Mouse (Mus musculus) intestine, postnatal 0 days (tissue): Measurements from ENCODE around the gene Thbs2. TPM values are rescaled to one million over a fixed set of nuclear protein-coding genes. Genes with fewer than 3 reads are reported as not detected.

Source experiments
- ATAC-seq: fragments of 200-750 bp; cut with Nextera tagmentation; 2 replicates; pipeline ENCODE4 v1.8.0; 2017; ENCODE audit warnings: mild to moderate bottlenecking, moderate TSS enrichment, moderate library complexity
- H3K27ac ChIP-seq: fragments of 300-500 bp; sonication (generic); 2 replicates; pipeline ENCODE4 v1.5.1; 2014; ENCODE audit warnings: mild to moderate bottlenecking, low read depth, low read length, moderate library complexity
- H3K27me3 ChIP-seq: fragments of 300-500 bp; sonication (generic); replicated peaks from 2 replicates; pipeline ENCODE4 v1.6.1; 2014; ENCODE audit warnings: low read length, mixed read lengths; ENCODE audit not compliant: control insufficient read depth, insufficient read depth
- H3K36me3 ChIP-seq: fragments of 300-500 bp; sonication (generic); 2 replicates; pipeline ENCODE4 v1.6.1; 2014; ENCODE audit warnings: mild to moderate bottlenecking, moderate library complexity; ENCODE audit not compliant: control insufficient read depth, insufficient read depth
- H3K4me1 ChIP-seq: fragments of 300-500 bp; sonication (generic); replicated peaks from 2 replicates; pipeline ENCODE4 v1.6.1; 2014; ENCODE audit warnings: antibody characterized with exemption, low read length, mixed read lengths; ENCODE audit not compliant: control insufficient read depth, insufficient read depth
- H3K4me2 ChIP-seq: fragments of 300-500 bp; sonication (generic); replicated peaks from 2 replicates; pipeline ENCODE4 v1.6.1; 2014; ENCODE audit warnings: low read depth, mild to moderate bottlenecking, moderate library complexity
- H3K4me3 ChIP-seq: fragments of 300-500 bp; sonication (generic); 2 replicates; pipeline ENCODE4 v1.5.1; 2014; ENCODE audit warnings: low read depth, low read length
- H3K9ac ChIP-seq: fragments of 300-500 bp; sonication (generic); 2 replicates; pipeline ENCODE4 v1.6.1; 2014; ENCODE audit warnings: mild to moderate bottlenecking, low read depth, low read length
- H3K9me3 ChIP-seq: fragments of 300-500 bp; sonication (generic); 2 replicates; pipeline ENCODE4 v1.6.1; 2016; ENCODE audit warnings: mixed run types; ENCODE audit not compliant: control insufficient read depth
- CTCF ChIP-seq: sonication (generic); IDR thresholded peaks from 2 replicates; pipeline ENCODE4 v1.5.1; 2016; ENCODE audit warnings: low read depth, mild to moderate bottlenecking, control low read depth, antibody characterized with exemption, moderate library complexity
- WGBS: fragments of 180-500 bp; shearing (Covaris S2); extraction: QIAGEN DNeasy Blood & Tissue Kit; methylation state at CpG from one replicate; pipeline ENCODE4 v1.1.7; 2014; 5-methylcytosine and 5-hydroxymethylcytosine counted together
- polyA plus RNA-seq: library from polyadenylated mRNA; unstranded; fragments of >200 nt; fragmentation: Nextera tagmentation; extraction: Ambion mirVana; gene quantifications from 2 replicates; pipeline ENCODE4 v1.2.1, GENCODE M21; 2015

Gene Thbs2
- polyA plus RNA-seq, 1 experiment from 2014 or later, result 20.5 TPM

- no peaks in the 10 kb centered on the region for H3K9me3 ChIP-seq
- H3K4me2 ChIP-seq, result no peak overlapping the region
- ATAC-seq, result no peak
- H3K36me3 ChIP-seq, result no peaks in the 10 kb centered on the region
- H3K9ac ChIP-seq, result no peak overlapping the region
- no peaks in the 10 kb centered on the region for H3K27me3 ChIP-seq
- TF ChIP-seq CTCF, result no peak
- no peak overlapping the region for H3K4me3 ChIP-seq
- no peak overlapping the region for H3K27ac ChIP-seq
- WGBS, result 15% methylated on average over 2 of the region's 2 CpGs
- H3K4me1 ChIP-seq, result no peaks in the 10 kb centered on the region
Observed at GRCm38 (mm10) chr17:14724786-14725185, 30.8 kb upstream of the Thbs2 start.

- ATAC-seq, result no peak
- no peak overlapping the region for H3K27ac ChIP-seq
- no peak for TF ChIP-seq CTCF
- no peak overlapping the region for H3K4me2 ChIP-seq
- H3K4me1 ChIP-seq, result no peaks in the 10 kb centered on the region
- no peaks in the 10 kb centered on the region for H3K27me3 ChIP-seq
- H3K4me3 ChIP-seq, result no peak overlapping the region
- WGBS, result 52% methylated on average over 4 of the region's 4 CpGs
- H3K36me3 ChIP-seq, result no peaks in the 10 kb centered on the region
- H3K9me3 ChIP-seq, result no peaks in the 10 kb centered on the region
- no peak overlapping the region for H3K9ac ChIP-seq
Observed at GRCm38 (mm10) chr17:14721325-14721724, 27.3 kb upstream of the Thbs2 start.

GRCm38 (mm10) chr17:14720912-14721311, 26.9 kb upstream of the Thbs2 start:
- H3K27ac ChIP-seq, result no peak overlapping the region
- no peaks in the 10 kb centered on the region for H3K9me3 ChIP-seq
- WGBS, result 73% methylated on average over 4 of the region's 4 CpGs
- H3K4me1 ChIP-seq, result no peaks in the 10 kb centered on the region
- no peak for ATAC-seq
- no peak overlapping the region for H3K9ac ChIP-seq
- no peaks in the 10 kb centered on the region for H3K27me3 ChIP-seq
- no peak overlapping the region for H3K4me2 ChIP-seq
- no peak for TF ChIP-seq CTCF
- no peaks in the 10 kb centered on the region for H3K36me3 ChIP-seq
- H3K4me3 ChIP-seq, result no peak overlapping the region

- no peak for ATAC-seq
- Histone ChIP-seq H3K27me3 (no peaks in the 10 kb centered on the region), H3K27ac (no peak overlapping the region), H3K4me1 (no peaks in the 10 kb centered on the region), H3K4me2 (no peak overlapping the region), H3K9ac (no peak overlapping the region), H3K36me3 (no peaks in the 10 kb centered on the region), H3K4me3 (no peak overlapping the region), H3K9me3 (no peaks in the 10 kb centered on the region)
- WGBS, result 67% methylated on average over 7 of the region's 7 CpGs
- no peak for TF ChIP-seq CTCF
Observed at GRCm38 (mm10) chr17:14720227-14720626, 26.2 kb upstream of the Thbs2 start.

- Histone ChIP-seq H3K27ac (no peak overlapping the region), H3K4me3 (no peak overlapping the region), H3K9ac (no peak overlapping the region), H3K4me1 (no peaks in the 10 kb centered on the region), H3K4me2 (no peak overlapping the region), H3K27me3 (no peaks in the 10 kb centered on the region), H3K36me3 (no peaks in the 10 kb centered on the region), H3K9me3 (no peaks in the 10 kb centered on the region)
- TF ChIP-seq CTCF, result no peak
- ATAC-seq, result no peak
- 66% methylated on average over 4 of the region's 4 CpGs for WGBS
Observed at GRCm38 (mm10) chr17:14718801-14719200, 24.8 kb upstream of the Thbs2 start.

GRCm38 (mm10) chr17:14714782-14715181, 20.7 kb upstream of the Thbs2 start:
- H3K9ac ChIP-seq, result no peak overlapping the region
- H3K36me3 ChIP-seq, result no peaks in the 10 kb centered on the region
- WGBS, result 82% methylated on average over 8 of the region's 8 CpGs
- no peaks in the 10 kb centered on the region for H3K4me1 ChIP-seq
- TF ChIP-seq CTCF, result no peak
- H3K9me3 ChIP-seq, result no peaks in the 10 kb centered on the region
- H3K27me3 ChIP-seq, result no peaks in the 10 kb centered on the region
- H3K4me3 ChIP-seq, result no peak overlapping the region
- no peak for ATAC-seq
- H3K27ac ChIP-seq, result no peak overlapping the region
- H3K4me2 ChIP-seq, result no peak overlapping the region

GRCm38 (mm10) chr17:14714374-14714773, 20.3 kb upstream of the Thbs2 start:
- Histone ChIP-seq H3K36me3 (no peaks in the 10 kb centered on the region), H3K27ac (no peak overlapping the region), H3K4me1 (no peaks in the 10 kb centered on the region), H3K4me3 (no peak overlapping the region), H3K27me3 (no peaks in the 10 kb centered on the region), H3K4me2 (no peak overlapping the region), H3K9ac (no peak overlapping the region), H3K9me3 (no peaks in the 10 kb centered on the region)
- 86% methylated on average over 3 of the region's 3 CpGs for WGBS
- no peak for TF ChIP-seq CTCF
- no peak for ATAC-seq
